Mouse (Mus musculus): Measurements from ENCODE around the gene Efemp2. TPM values are rescaled to one million over a fixed set of nuclear protein-coding genes. Genes with fewer than 3 reads are reported as not detected.
A peak's percentile ranks its signal among the peaks of the same experiment; 100 is the strongest.

Efemp2 gene
- polyA plus RNA-seq, 1 experiment from 2014 or later = 55.7 TPM

GRCm38 (mm10) chr19:5494314-5494713 is 20.6 kb downstream of the Efemp2 start:
- Histone ChIP-seq H3K27ac (ENCODE audit: low read depth, low read length) (no peak overlapping the region), H3K9ac (ENCODE audit: low read depth, low read length) (no peak overlapping the region), H3K27me3 (ENCODE audit: control insufficient read depth, insufficient read depth, low read length) (no peaks in the 10 kb centered on the region), H3K4me3 (ENCODE audit: low read depth, low read length) (no peak overlapping the region), H3K36me3 (ENCODE audit: control insufficient read depth, insufficient read depth, low read length) (peaks cover 10% of the 10 kb centered on the region; the same call in 1 of the 2 replicates), H3K9me3 (ENCODE audit: control insufficient read depth, low read length) (no peaks in the 10 kb centered on the region), H3K4me1 (replicated peaks; ENCODE audit: control insufficient read depth, insufficient read depth, low read length) (peaks cover 3% of the 10 kb centered on the region; the same call in 1 of the 2 replicates), H3K4me2 (replicated peaks; ENCODE audit: low read depth, low read length) (no peak overlapping the region)
- 91% methylated on average over 3 of the region's 3 CpGs for WGBS
- DNase-seq (ENCODE audit: low spot score) (no peak), ATAC-seq (ENCODE audit: low FRiP score) (no peak)

DNA sequence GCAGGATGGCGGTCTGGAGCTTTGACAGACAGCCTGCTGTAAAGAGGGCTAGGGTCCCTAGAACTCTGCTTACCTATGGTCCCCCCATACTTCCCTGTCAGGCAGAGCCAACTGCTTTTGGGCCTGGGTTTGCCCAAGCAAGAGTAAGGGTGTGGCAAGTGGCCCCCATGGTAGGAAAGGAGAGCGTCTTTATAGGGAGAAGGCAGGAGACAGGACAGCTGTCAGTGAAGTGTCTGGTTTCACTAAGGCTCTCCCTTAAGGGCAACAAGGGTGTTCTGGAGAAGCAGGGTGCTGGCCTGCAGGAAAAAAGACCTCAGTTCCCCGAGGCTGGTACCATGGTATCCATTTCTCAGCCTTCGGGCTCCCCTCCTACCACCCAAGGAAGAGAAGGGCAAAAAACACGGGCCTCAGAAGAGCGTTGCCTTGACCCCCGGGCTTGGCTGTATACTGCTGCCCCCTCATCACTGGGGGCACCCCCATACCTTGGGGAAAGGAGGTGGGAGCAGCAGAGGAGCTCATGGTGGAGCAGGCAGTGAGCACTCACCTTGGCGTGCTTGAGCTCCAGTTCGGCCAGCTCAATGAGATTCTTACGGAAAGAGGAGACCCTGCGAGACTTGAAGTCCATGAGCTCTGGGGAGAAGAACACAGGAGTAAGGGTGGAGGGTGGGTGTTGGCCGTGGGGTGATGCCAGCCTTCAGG is 21.7 kb downstream of the Efemp2 start:
- H3K36me3 ChIP-seq (ENCODE audit: control insufficient read depth, insufficient read depth, low read length) = peaks cover 10% of the 10 kb centered on the region; the same call in 1 of the 2 replicates

GRCm38 (mm10) chr19:5496052-5496370 is 22.3 kb downstream of the Efemp2 start:
- Histone ChIP-seq H3K4me1 (replicated peaks; ENCODE audit: control insufficient read depth, insufficient read depth, low read length) (peaks cover 3% of the 10 kb centered on the region; the same call in 1 of the 2 replicates), H3K27me3 (ENCODE audit: control insufficient read depth, insufficient read depth, low read length) (no peaks in the 10 kb centered on the region), H3K4me3 (ENCODE audit: low read depth, low read length) (no peak overlapping the region), H3K36me3 (ENCODE audit: control insufficient read depth, insufficient read depth, low read length) (peaks cover 10% of the 10 kb centered on the region; the same call in 1 of the 2 replicates), H3K9ac (ENCODE audit: low read depth, low read length) (no peak overlapping the region), H3K4me2 (replicated peaks; ENCODE audit: low read depth, low read length) (no peak overlapping the region), H3K9me3 (ENCODE audit: control insufficient read depth, low read length) (no peaks in the 10 kb centered on the region), H3K27ac (ENCODE audit: low read depth, low read length) (no peak overlapping the region)
- no peak for DNase-seq (ENCODE audit: low spot score)
- WGBS = 90% methylated on average over 16 of the region's 16 CpGs
- no peak for ATAC-seq (ENCODE audit: low FRiP score)

More for the DNA sequence above, 21.7 kb downstream of the Efemp2 start:
- Histone ChIP-seq H3K4me3 (ENCODE audit: low read depth, low read length) (no peak overlapping the region), H3K9ac (ENCODE audit: low read depth, low read length) (no peak overlapping the region), H3K27me3 (ENCODE audit: control insufficient read depth, insufficient read depth, low read length) (no peaks in the 10 kb centered on the region), H3K9me3 (ENCODE audit: control insufficient read depth, low read length) (no peaks in the 10 kb centered on the region), H3K4me2 (replicated peaks; ENCODE audit: low read depth, low read length) (no peak overlapping the region), H3K4me1 (replicated peaks; ENCODE audit: control insufficient read depth, insufficient read depth, low read length) (peaks cover 3% of the 10 kb centered on the region; the same call in 1 of the 2 replicates), H3K27ac (ENCODE audit: low read depth, low read length) (0 out of 2 replicates have a peak overlapping the region, but pooled peaks have one; percentile 24)
- ATAC-seq (ENCODE audit: low FRiP score) (no peak), DNase-seq (ENCODE audit: low spot score) (no peak)
- 80% methylated on average over 12 of the region's 12 CpGs for WGBS

DNA sequence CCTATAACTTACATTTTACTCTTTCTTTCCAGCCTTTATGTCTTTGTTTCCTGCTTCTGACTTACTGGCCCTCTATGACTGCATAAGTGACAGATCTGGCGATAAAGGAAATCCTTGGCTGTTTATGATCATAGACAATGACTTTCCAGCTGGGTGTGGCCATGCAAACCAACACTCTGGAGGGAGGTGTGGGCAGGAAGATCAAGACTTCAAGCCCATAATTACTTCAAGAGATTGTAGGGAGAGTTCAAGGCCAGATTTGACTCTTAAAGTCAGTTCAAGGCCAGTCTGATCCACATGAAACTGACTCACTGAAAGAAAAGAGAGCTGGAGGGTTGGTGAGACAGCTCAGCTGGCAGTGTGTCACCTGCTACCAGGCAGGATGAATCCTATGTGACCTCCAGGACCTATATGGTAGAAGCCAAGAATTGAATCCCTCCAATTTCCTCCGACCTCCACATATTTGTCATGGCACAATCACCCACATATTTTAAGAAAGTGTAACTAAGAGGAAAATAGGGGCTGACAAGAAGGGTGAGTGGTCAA is 26.6 kb downstream of the Efemp2 start:
- Histone ChIP-seq H3K4me1 (replicated peaks; ENCODE audit: control insufficient read depth, insufficient read depth, low read length) (no peaks in the 10 kb centered on the region), H3K27ac (ENCODE audit: low read depth, low read length) (no peak overlapping the region), H3K9me3 (ENCODE audit: control insufficient read depth, low read length) (no peaks in the 10 kb centered on the region), H3K4me3 (ENCODE audit: low read depth, low read length) (no peak overlapping the region), H3K27me3 (ENCODE audit: control insufficient read depth, insufficient read depth, low read length) (no peaks in the 10 kb centered on the region), H3K36me3 (ENCODE audit: control insufficient read depth, insufficient read depth, low read length) (no peaks in the 10 kb centered on the region), H3K9ac (ENCODE audit: low read depth, low read length) (no peak overlapping the region), H3K4me2 (replicated peaks; ENCODE audit: low read depth, low read length) (no peak overlapping the region)
- WGBS = 96% methylated on average over 2 of the region's 2 CpGs
- ATAC-seq (ENCODE audit: low FRiP score) = no peak
- no peak for DNase-seq (ENCODE audit: low spot score)

- ATAC-seq (ENCODE audit: low FRiP score) (no peak), DNase-seq (ENCODE audit: low spot score) (no peak)
- H3K9me3 ChIP-seq (ENCODE audit: control insufficient read depth, low read length) = no peaks in the 10 kb centered on the region
- no peaks in the 10 kb centered on the region for H3K4me1 ChIP-seq (replicated peaks; ENCODE audit: control insufficient read depth, insufficient read depth, low read length)
- no peak within 1 kb of the TSS for H3K27ac ChIP-seq (ENCODE audit: low read depth, low read length)
- H3K4me2 ChIP-seq (replicated peaks; ENCODE audit: low read depth, low read length) = no peak within 1 kb of the TSS
- H3K9ac ChIP-seq (ENCODE audit: low read depth, low read length) = no peak within 1 kb of the TSS
- 46% methylated on average over 17 of the region's 17 CpGs for WGBS
- H3K4me3 ChIP-seq (ENCODE audit: low read depth, low read length) = no peak within 1 kb of the TSS; the same call in 1 of the 2 replicates
- H3K36me3 ChIP-seq (ENCODE audit: control insufficient read depth, insufficient read depth, low read length) = no peaks in the 10 kb centered on the region
- no peaks in the 10 kb centered on the region for H3K27me3 ChIP-seq (ENCODE audit: control insufficient read depth, insufficient read depth, low read length)
Observed at GRCm38 (mm10) chr19:5503687-5504086, 29.9 kb downstream of the Efemp2 start, which contains the start of gene 1700020D05Rik. TSS of gene 1700020D05Rik (minus strand) at chr19:5503787.

GRCm38 (mm10) chr19:5510031-5511026 is 36.6 kb downstream of the Efemp2 start, which contains the start of gene Snx32:
TSS of gene Snx32 (minus strand) at chr19:5510538.
- no peaks in the 10 kb centered on the region for H3K4me1 ChIP-seq (replicated peaks; ENCODE audit: control insufficient read depth, insufficient read depth, low read length)
- H3K9ac ChIP-seq (ENCODE audit: low read depth, low read length) = peak within 1 kb of the TSS; percentile 59
- H3K27ac ChIP-seq (ENCODE audit: low read depth, low read length) = 0 out of 2 replicates have a peak within 1 kb of the TSS, but pooled peaks have one; percentile 0
- ATAC-seq (ENCODE audit: low FRiP score) (peak; percentile 99), DNase-seq (ENCODE audit: low spot score) (peak; percentile 93)
- H3K9me3 ChIP-seq (ENCODE audit: control insufficient read depth, low read length) = no peaks in the 10 kb centered on the region
- WGBS = 4% methylated on average over 45 of the region's 47 CpGs
- peak within 1 kb of the TSS; percentile 63 for H3K4me2 ChIP-seq (replicated peaks; ENCODE audit: low read depth, low read length)
- peak within 1 kb of the TSS; percentile 43 for H3K4me3 ChIP-seq (ENCODE audit: low read depth, low read length)
- no peaks in the 10 kb centered on the region for H3K27me3 ChIP-seq (ENCODE audit: control insufficient read depth, insufficient read depth, low read length)
- no peaks in the 10 kb centered on the region for H3K36me3 ChIP-seq (ENCODE audit: control insufficient read depth, insufficient read depth, low read length)

DNA sequence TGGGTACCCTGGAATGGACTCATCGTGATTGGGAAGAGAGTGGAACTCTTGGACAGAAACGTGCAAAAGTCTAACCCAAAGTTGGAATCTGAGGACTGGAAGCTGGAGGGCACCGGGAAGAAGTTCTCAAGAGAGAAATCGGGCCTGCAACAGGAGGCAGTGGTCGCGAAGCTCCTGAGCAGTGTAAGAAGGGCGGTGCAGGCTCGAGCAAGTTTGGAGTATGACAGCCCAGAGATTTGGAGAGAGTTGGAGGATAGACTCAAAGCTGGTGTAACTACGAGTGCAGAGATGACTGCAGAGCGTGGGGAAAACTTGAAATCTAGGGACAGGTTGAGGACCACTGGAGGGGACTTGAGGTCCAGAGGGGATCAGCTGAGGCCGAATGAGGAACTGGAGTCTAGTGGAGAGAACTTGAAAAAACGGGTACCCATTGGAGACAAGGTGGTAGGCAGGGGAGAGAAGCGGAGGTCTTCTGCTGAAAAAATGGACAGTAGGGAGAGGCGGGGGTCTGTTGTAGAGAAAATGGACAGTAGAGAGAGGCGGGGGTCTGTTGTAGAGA is 37.4 kb downstream of the Efemp2 start:
- Histone ChIP-seq H3K4me3 (ENCODE audit: low read depth, low read length) (peak overlapping the region; percentile 43), H3K27ac (ENCODE audit: low read depth, low read length) (no peak overlapping the region)
- no peak for ATAC-seq (ENCODE audit: low FRiP score)

More for the DNA sequence above, 37.4 kb downstream of the Efemp2 start:
- Histone ChIP-seq H3K4me1 (replicated peaks; ENCODE audit: control insufficient read depth, insufficient read depth, low read length) (no peaks in the 10 kb centered on the region), H3K27me3 (ENCODE audit: control insufficient read depth, insufficient read depth, low read length) (no peaks in the 10 kb centered on the region), H3K9ac (ENCODE audit: low read depth, low read length) (peak overlapping the region; percentile 59), H3K36me3 (ENCODE audit: control insufficient read depth, insufficient read depth, low read length) (no peaks in the 10 kb centered on the region), H3K9me3 (ENCODE audit: control insufficient read depth, low read length) (no peaks in the 10 kb centered on the region), H3K4me2 (replicated peaks; ENCODE audit: low read depth, low read length) (peak overlapping the region; percentile 63)
- WGBS = 55% methylated on average over 15 of the region's 15 CpGs
- no peak for DNase-seq (ENCODE audit: low spot score)
